Mouse (Mus musculus) cerebellum, postnatal 36 days (tissue): ENCODE measurements around the gene Gm20388.
A peak's percentile ranks its signal among the peaks of the same experiment; 100 is the strongest.

ENCODE experiments used
- DNase-seq, 2 experiments: peaks; one replicate each; pipeline ENCODE4 v3.0.0; 2021 to 2022; ENCODE audit warnings: mixed read lengths in 2 of 2

Gene Gm20388

DNA sequence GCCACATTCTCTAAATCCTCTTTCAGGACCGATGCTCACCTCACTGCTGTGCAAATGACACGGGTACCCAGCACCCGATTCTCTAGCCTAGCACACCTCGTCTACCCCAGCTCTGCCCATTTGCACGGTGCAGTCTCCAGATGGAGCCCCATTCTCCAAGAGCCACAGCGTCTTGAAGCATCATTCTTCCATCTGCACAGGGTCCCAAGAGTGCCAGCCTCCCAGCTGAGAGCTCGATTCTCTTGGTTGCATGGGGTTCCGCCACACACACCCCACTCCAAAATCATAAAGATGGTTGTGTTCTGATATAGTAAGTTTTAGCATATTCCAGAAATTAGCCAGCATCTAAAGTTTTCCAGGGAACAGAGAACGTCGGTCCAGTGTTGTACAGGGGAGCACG is 2432.7 kb downstream of the Gm20388 start:
- peak in 1 of 2 experiments; percentile 42 for DNase-seq

- peak in 1 of 2 experiments; percentile 60 for DNase-seq
These were observed 2433.1 kb downstream of the Gm20388 start for GRCm38 (mm10) chr8:122343758-122344157.

DNA sequence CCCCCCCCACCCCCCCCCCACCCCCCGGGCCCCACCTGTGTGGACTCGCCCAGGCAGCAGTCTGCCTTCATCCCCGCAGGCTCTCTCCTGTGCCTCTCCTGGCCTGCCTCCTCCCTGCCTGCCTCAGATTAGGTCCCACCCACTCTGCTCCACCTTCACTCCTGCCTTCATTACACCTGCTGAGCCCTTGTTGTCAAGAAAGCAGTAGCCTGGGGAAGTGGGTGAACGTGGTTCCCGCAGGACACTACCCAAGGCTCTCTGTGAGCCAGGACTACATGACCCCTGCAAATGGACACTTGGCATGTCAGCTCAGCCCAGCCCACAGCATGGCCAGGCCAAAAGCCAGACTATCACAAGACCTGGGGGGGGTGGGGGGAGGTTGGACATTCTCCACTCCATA is 2433.6 kb downstream of the Gm20388 start:
- DNase-seq, result peak in 1 of 2 experiments; percentile 23

- DNase-seq, result no peak
These were observed 2434.8 kb downstream of the Gm20388 start for GRCm38 (mm10) chr8:122345181-122346095.

DNA sequence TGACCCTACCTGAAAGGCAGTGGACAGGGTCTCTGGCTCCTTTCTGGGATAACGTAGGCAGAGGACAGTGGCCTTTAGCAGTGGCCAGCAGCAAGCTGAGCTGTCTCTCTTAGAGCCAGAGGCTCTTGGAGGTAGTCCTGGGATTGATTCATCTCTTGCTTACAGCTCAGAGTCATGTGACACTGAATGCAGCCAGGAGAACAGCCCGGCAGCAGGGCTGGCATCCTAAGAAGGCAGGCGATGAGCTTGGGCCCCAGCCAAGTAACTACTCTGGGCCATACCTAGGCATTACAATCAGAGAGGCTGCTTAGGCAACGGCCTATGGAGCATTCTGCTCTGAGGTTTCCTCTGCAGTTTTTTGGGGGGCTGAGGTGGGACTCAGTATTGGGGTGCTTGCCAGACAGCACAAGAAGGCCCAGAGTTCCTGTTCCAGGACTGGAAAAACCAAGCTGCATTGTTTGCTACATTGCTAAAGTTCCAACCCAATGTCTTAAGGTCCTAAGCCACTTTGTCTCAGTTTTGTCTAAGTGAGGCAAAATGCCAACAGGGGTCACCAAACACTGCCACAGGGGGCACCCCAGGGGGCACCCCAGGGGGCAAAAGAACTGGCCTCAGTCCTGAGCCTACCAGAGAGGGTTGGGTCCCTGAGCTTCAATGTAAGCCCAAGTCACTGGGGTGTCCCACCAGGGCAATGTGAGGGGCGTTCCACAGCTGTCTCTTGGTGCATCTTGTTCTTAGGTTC is 2437.3 kb downstream of the Gm20388 start:
- peak; percentile 89 to 91 for DNase-seq

GRCm38 (mm10) chr8:122349357-122350297 is 2439.0 kb downstream of the Gm20388 start:
- no peak for DNase-seq

DNA sequence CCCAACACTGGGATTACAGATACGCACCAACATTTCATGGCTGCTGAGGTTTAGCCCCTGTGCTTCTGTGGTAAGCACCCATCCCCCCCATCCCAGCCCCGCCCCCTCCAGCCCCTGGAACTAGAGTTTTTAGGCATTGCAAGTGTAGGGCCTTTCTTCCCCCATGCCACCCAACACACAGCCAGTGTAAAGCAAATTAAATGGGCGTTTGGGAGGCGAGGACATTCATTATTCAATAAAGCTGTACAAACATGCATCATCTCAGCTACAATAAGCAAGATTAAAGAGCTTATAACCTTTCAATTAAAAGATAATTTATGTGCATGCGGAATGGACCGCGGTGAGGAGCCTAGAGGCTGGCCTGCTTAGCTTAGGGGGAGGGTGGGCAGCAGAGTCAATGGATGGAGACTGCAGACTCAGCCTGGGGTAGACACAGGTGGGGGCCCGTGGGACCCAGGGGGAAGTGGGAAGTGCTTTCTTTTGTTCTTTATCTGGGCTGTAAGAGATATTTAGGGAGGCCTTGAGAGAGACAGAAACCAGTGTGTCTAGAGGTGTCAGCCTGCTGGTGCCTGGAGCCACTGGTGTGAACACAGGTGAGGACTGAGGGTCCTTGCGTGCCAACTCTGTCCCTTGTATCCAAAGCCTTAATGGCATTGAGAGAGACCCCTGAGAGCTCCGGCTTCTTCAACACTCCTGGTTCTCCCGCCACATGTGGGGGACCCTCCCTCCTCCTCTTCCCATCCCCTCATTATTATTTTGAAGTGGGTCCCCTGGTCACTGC is 2439.9 kb downstream of the Gm20388 start:
- DNase-seq, result no peak

- no peak for DNase-seq
These were observed 2443.5 kb downstream of the Gm20388 start for GRCm38 (mm10) chr8:122354157-122354556.

DNA sequence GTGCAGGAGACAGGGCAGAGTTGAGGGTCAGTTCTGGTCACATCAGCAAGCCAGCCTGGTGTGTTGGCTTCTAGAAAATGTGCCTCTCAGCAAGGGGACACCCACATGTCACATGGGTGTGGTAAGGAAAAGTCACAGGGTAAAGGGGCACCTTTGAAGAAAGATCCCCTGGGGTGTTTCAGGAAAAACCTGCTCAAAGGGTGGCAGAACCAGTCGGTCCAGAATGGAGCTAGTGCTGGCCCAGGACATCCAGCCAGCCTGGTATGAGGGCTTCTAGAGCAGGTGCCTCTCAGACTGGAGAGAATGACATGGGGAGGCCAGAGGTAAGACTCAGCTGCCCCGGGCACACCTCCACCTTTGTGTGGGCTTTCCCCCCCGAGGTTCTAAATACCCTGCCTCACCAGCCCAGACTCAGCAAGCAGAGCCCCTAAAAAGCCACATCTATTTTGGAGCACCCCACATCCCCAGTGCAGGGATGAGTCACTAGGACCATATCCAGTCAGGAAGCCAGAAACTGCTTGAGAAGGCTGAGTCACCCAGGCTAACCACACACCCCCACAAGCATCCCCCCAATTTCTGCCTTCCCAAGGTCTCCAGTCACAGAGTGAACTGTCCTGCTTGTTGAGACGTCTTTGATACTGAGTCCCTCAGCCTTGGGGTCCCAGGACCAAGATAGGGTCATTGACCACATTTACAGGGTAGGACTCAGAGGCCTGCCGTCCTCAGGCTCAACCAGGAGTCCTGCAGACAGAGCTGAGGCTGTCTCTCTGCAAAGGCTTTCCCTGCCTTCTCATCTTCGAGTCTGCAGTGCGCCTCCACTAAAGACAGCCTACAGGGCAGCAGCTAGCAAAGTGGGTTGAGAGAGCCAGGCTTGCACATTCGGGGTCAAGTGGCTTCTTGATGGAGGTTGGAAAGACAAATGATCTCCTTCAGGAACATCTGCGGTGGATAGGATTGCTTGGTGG is 2445.3 kb downstream of the Gm20388 start:
- no peak for DNase-seq

- DNase-seq, result no peak
These were observed 2446.6 kb downstream of the Gm20388 start for GRCm38 (mm10) chr8:122357202-122357601.

DNA sequence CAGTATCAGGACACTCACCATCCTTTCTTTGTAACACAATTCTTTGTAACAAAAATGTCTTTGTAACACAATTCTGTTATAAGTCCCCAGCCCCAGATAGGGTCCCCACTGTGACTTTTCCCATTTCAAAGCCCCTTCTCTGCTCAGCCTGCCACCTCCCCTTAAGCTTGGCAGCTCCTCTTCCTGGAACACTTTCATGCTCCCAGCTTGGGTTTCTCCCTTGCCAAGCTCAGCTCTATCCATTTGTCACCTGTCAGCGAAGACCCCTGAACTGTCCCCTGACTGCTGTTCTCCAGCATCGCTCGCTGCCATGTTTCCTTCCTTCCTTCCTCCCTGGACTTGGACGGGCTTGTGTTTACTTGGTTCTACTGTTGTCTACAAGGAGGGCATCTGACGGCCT is 2447.0 kb downstream of the Gm20388 start:
- no peak for DNase-seq

DNA sequence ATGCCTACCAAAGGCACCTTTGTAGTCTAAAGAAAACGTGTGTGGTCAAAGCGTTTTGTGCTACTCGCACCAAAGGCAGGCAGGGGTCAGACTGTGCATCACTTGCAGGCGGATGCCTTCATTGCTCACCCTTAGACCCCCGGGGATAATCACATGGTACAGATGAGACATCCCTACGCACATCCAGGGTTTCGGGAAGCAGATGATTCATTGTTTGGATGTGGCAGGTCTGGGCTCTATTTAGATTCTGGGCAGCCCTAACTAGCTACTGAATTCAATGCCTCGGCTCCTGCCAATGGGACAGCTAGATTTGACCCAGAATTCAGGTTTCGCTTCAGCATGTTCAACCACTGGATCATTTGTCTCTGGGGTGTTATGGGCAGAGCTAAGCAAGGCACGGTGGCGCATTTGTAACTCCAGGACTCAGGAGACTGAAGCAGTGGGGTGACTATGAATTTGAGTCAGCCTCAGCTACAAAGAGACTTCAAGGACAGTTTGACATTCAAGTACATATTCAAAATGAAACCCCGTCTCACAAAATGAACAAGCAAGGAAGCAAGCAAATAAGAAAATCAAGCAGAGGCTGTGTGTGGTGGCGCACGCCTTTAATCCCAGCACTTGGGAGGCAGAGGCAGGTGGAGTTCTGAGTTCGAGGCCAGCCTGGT is 2448.6 kb downstream of the Gm20388 start:
- DNase-seq, result no peak

DNA sequence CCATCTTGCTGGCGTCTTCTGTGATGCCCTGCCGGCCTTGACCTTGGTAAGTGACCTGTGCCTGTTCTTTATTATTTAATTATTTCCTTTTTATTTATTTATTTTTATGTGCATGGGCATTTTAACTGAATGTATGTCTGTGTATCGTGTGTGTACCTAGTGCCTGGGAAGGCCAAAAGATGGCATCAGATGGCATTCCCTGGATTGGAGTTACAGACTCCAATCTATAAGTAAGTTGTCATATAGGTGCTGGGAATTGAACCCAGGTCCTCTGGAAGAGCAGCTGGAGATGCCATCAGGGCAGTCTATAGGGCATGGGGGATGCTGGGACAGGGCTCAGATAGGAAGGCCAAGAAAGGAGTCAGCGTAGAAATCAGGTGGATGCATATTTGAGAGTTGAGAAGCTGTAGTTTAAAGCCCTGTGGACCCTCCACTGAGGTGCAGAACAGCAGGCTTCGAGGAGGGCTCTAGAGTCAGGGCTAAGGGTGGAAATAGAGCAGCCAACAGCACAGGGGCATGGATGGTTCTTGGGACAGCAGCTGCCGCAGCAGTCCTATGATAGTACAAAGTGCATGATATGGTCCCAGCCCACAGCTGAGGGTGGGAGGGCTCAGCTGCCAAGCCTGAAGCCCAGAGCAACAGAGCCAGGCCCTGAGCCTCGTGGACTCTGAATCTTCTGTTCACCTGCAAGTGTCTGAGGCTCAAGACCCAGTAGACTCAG is 2450.2 kb downstream of the Gm20388 start, which contains the start of gene Trhr2:
Gene Trhr2 (minus strand): TSS at position 51 of the 721 bp plus-strand sequence.
- no peak for DNase-seq

DNA sequence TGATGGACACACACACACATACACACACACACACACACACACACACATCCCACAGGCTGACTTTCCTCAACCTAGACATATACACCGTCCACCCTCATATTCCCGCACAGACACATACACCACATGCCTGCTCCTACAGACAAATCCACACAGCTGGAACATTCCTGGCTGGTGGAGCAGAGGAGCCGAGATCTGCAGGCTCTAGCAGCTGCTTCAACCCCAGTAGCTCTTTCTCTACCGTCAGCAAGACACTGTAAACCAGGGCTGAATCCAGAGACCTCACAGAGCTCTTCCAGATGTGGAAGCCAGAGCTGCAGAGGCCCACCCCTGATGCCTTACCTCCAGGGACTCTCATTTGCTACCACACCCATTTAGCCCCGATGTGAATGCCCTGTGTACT is 2451.6 kb downstream of the Gm20388 start:
- no peak for DNase-seq

DNA sequence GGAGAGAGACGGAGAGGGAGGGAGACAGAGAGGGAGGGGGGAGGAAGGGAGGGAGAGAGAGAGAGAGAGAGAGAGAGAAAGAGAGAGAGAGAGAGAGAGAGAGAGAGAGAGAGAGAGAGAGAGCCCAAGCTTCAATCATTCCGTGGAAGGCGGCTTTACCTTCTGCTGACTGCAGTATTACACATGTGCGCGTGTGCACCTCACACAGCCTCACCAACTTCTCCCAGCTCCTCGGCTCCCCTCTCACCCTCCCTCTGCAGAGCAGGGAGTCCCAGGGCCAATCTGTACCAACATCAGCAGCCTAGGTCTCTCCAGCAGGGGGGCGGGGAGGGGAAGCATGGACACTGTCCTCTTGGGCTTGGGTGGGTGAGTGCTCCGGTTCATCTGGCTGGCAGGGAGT is 2452.3 kb downstream of the Gm20388 start:
- DNase-seq, result no peak

- DNase-seq, result no peak
These were observed 2457.9 kb downstream of the Gm20388 start for GRCm38 (mm10) chr8:122368494-122368893.

- peak; percentile 69 to 71 for DNase-seq
These were observed 2459.0 kb downstream of the Gm20388 start for GRCm38 (mm10) chr8:122369665-122370064.

GRCm38 (mm10) chr8:122371706-122372105 is 2461.1 kb downstream of the Gm20388 start:
- no peak for DNase-seq

- no peak for DNase-seq
These were observed 2464.7 kb downstream of the Gm20388 start for GRCm38 (mm10) chr8:122375320-122375719.
